Comparison of ENCODE assay signal across 27 mouse cellular contexts in genomic region chr1:179114385-179114784, GRCm38 (mm10).
DNase-seq lines count a peak whose midpoint lies in the region; ATAC-seq and TF ChIP-seq lines count a peak whose summit lies in the region.
"Had no signal": no experiment of that assay in that cellular context is flagged by ENCODE, and none has a peak within 500 bp of the region (broad histone marks: within the 10 kb centered on the region; RNA-seq: fewer than 3 reads in every experiment).

No protein-coding gene starts in this region.

- TF ChIP-seq RAD21 in MEL (IDR thresholded peaks at IDR 0.05; ENCODE audit: low read depth, low read length) = no peak

- peak overlapping the region; percentile 70; the same call in 1 of the 2 replicates for H3K27ac ChIP-seq in intestine, embryonic 14.5 days (ENCODE audit: low read depth)
- no peak overlapping the region for H3K27ac ChIP-seq in intestine, embryonic 16.5 days (ENCODE audit: low read length)
- H3K27ac ChIP-seq in kidney, embryonic 15.5 days = peak overlapping the region; percentile 72
- H3K27ac ChIP-seq in liver, embryonic 16.5 days (ENCODE audit: low read length) = no peak overlapping the region
- H3K27ac ChIP-seq in liver, embryonic 12.5 days = no peak overlapping the region
- peak overlapping the region; percentile 17; the same call in 1 of the 2 replicates for H3K27ac ChIP-seq in MEL (ENCODE audit: control insufficient read depth, low read depth, low read length)
- H3K27ac ChIP-seq: embryonic facial prominence, embryonic 13.5 days; embryonic facial prominence, embryonic 15.5 days; forebrain, embryonic 10.5 days; forebrain, embryonic 12.5 days had no signal

- no peak for TF ChIP-seq CTCF in MEL (IDR thresholded peaks at IDR 0.05 in 2 of 3, conservative IDR thresholded peaks at IDR 0.05 in 1 of 3; ENCODE audit: control insufficient read depth in 1 of 3, insufficient read depth in 1 of 3, low read depth in 2 of 3, low read length in 3 of 3, poor library complexity in 1 of 3, severe bottlenecking in 1 of 3)

- no peak for ATAC-seq in intestine, embryonic 14.5 days (replicated peaks; ENCODE audit: low FRiP score, low TSS enrichment, low read depth)
- no peak for ATAC-seq in intestine, embryonic 16.5 days
- ATAC-seq in kidney, embryonic 15.5 days (replicated peaks; ENCODE audit: low FRiP score) = no peak
- peak; percentile 60; the same call in 1 of the 2 replicates for ATAC-seq in liver, embryonic 16.5 days (ENCODE audit: low read depth)
- ATAC-seq in liver, embryonic 12.5 days = no peak
- ATAC-seq: CD4-positive, CD25-positive, alpha-beta regulatory T cell, adult 4 months; forebrain, embryonic 14.5 days had no signal

- 89% methylated on average over 3 of the region's 3 CpGs for WGBS in intestine, embryonic 14.5 days
- WGBS in intestine, embryonic 16.5 days = 90% methylated on average over 3 of the region's 3 CpGs
- 91% methylated on average over 3 of the region's 3 CpGs for WGBS in kidney, embryonic 15.5 days
- 82% methylated on average over 3 of the region's 3 CpGs for WGBS in liver, embryonic 16.5 days (ENCODE audit: insufficient replicate concordance)
- 79% methylated on average over 3 of the region's 3 CpGs for WGBS in liver, embryonic 12.5 days (ENCODE audit: insufficient replicate concordance)

- H3K9ac ChIP-seq in intestine, embryonic 14.5 days (ENCODE audit: low read length) = no peak overlapping the region
- H3K9ac ChIP-seq in intestine, embryonic 16.5 days (ENCODE audit: low read depth, low read length) = no peak overlapping the region
- H3K9ac ChIP-seq in kidney, embryonic 15.5 days = no peak overlapping the region
- no peak overlapping the region for H3K9ac ChIP-seq in liver, embryonic 16.5 days (ENCODE audit: low read depth, low read length)
- no peak overlapping the region for H3K9ac ChIP-seq in liver, embryonic 12.5 days
- H3K9ac ChIP-seq in MEL (ENCODE audit: control insufficient read depth, low read depth, low read length, poor library complexity, severe bottlenecking) = no peak overlapping the region
- H3K9ac ChIP-seq: embryonic facial prominence, embryonic 13.5 days; embryonic facial prominence, embryonic 15.5 days; forebrain, embryonic 12.5 days had no signal

- H3K36me3 ChIP-seq in intestine, embryonic 14.5 days (ENCODE audit: control insufficient read depth, insufficient read depth, low read length) = no peaks in the 10 kb centered on the region
- no peaks in the 10 kb centered on the region for H3K36me3 ChIP-seq in intestine, embryonic 16.5 days (ENCODE audit: control insufficient read depth, insufficient read depth, low read length)
- no peaks in the 10 kb centered on the region for H3K36me3 ChIP-seq in kidney, embryonic 15.5 days
- no peaks in the 10 kb centered on the region for H3K36me3 ChIP-seq in liver, embryonic 16.5 days (ENCODE audit: control insufficient read depth, insufficient read depth)
- H3K36me3 ChIP-seq in liver, embryonic 12.5 days = no peaks in the 10 kb centered on the region
- peaks cover 0 to 38% of the 10 kb centered on the region in 2 experiments; a peak in 2 of 4 replicates for H3K36me3 ChIP-seq in MEL (ENCODE audit: control insufficient read depth in 1 of 2, insufficient read depth in 2 of 2, low read length in 2 of 2)
- H3K36me3 ChIP-seq: embryonic facial prominence, embryonic 15.5 days; forebrain, embryonic 10.5 days; forebrain, embryonic 12.5 days; G1E had no signal

- H3K4me2 ChIP-seq in intestine, embryonic 14.5 days (ENCODE audit: low read length) = no peak overlapping the region
- no peak overlapping the region for H3K4me2 ChIP-seq in intestine, embryonic 16.5 days (ENCODE audit: low read depth, low read length)
- H3K4me2 ChIP-seq in kidney, embryonic 15.5 days = no peak overlapping the region
- H3K4me2 ChIP-seq in liver, embryonic 16.5 days (ENCODE audit: low read depth, low read length) = no peak overlapping the region
- H3K4me2 ChIP-seq in liver, embryonic 12.5 days = no peak overlapping the region
- H3K4me2 ChIP-seq: embryonic facial prominence, embryonic 13.5 days; embryonic facial prominence, embryonic 15.5 days; forebrain, embryonic 12.5 days had no signal

- H3K9me3 ChIP-seq in intestine, embryonic 14.5 days (ENCODE audit: control insufficient read depth, low read length) = peaks cover 5% of the 10 kb centered on the region; the same call in 1 of the 2 replicates
- H3K9me3 ChIP-seq in intestine, embryonic 16.5 days (ENCODE audit: control insufficient read depth, low read length) = no peaks in the 10 kb centered on the region
- H3K9me3 ChIP-seq in kidney, embryonic 15.5 days (replicated peaks) = no peaks in the 10 kb centered on the region
- no peaks in the 10 kb centered on the region for H3K9me3 ChIP-seq in liver, embryonic 16.5 days (replicated peaks; ENCODE audit: control insufficient read depth, low read length)
- peaks cover 6% of the 10 kb centered on the region; the same call in 1 of the 2 replicates for H3K9me3 ChIP-seq in liver, embryonic 12.5 days (replicated peaks)
- H3K9me3 ChIP-seq in MEL (replicated peaks; ENCODE audit: insufficient read depth, low read length) = no peaks in the 10 kb centered on the region
- H3K9me3 ChIP-seq: embryonic facial prominence, embryonic 15.5 days had no signal

- no peak overlapping the region for H3K4me3 ChIP-seq in intestine, embryonic 14.5 days (ENCODE audit: low read depth, low read length)
- H3K4me3 ChIP-seq in intestine, embryonic 16.5 days (ENCODE audit: low read length) = no peak overlapping the region
- no peak overlapping the region for H3K4me3 ChIP-seq in kidney, embryonic 15.5 days (replicated peaks)
- H3K4me3 ChIP-seq in liver, embryonic 16.5 days (ENCODE audit: low read depth, low read length) = no peak overlapping the region
- no peak overlapping the region for H3K4me3 ChIP-seq in liver, embryonic 12.5 days
- H3K4me3 ChIP-seq in MEL (ENCODE audit: control insufficient read depth in 1 of 2, insufficient read depth in 1 of 2, low read depth in 2 of 2, low read length in 2 of 2) = no peak overlapping the region
- H3K4me3 ChIP-seq: embryonic facial prominence, embryonic 13.5 days; embryonic facial prominence, embryonic 15.5 days; erythroblast, embryonic 14.5 days; forebrain, embryonic 10.5 days; forebrain, embryonic 12.5 days had no signal

- peaks cover 22% of the 10 kb centered on the region for H3K4me1 ChIP-seq in intestine, embryonic 14.5 days (replicated peaks; ENCODE audit: control insufficient read depth, insufficient read depth, low read length)
- H3K4me1 ChIP-seq in intestine, embryonic 16.5 days (ENCODE audit: control insufficient read depth, insufficient read depth, low read length) = 0 out of 2 replicates have a peak, but pooled peaks cover 4% of the 10 kb centered on the region
- H3K4me1 ChIP-seq in kidney, embryonic 15.5 days = no peaks in the 10 kb centered on the region
- H3K4me1 ChIP-seq in liver, embryonic 16.5 days (ENCODE audit: control insufficient read depth, low read depth, low read length) = peaks cover 2% of the 10 kb centered on the region; the same call in 1 of the 2 replicates
- H3K4me1 ChIP-seq in liver, embryonic 12.5 days = peaks cover 26% of the 10 kb centered on the region
- H3K4me1 ChIP-seq in MEL (ENCODE audit: control insufficient read depth in 1 of 2, insufficient read depth in 2 of 2, low read length in 2 of 2) = peaks cover 27 to 38% of the 10 kb centered on the region in 2 experiments
- H3K4me1 ChIP-seq: embryonic facial prominence, embryonic 15.5 days; forebrain, embryonic 12.5 days had no signal

- TF ChIP-seq POLR2A in MEL (IDR thresholded peaks at IDR 0.05; ENCODE audit: control insufficient read depth in 1 of 2, insufficient read depth in 1 of 2, low read depth in 1 of 2, low read length in 2 of 2, poor library complexity in 1 of 2) = no peak

- no peak for TF ChIP-seq EP300 in MEL (IDR thresholded peaks at IDR 0.05; ENCODE audit: low read depth in 1 of 2, low read length in 2 of 2)

- H3K27me3 ChIP-seq in intestine, embryonic 14.5 days (replicated peaks; ENCODE audit: control insufficient read depth, insufficient read depth, low read length) = no peaks in the 10 kb centered on the region
- H3K27me3 ChIP-seq in intestine, embryonic 16.5 days (replicated peaks; ENCODE audit: control insufficient read depth, insufficient read depth, low read length) = no peaks in the 10 kb centered on the region
- no peaks in the 10 kb centered on the region for H3K27me3 ChIP-seq in kidney, embryonic 15.5 days
- no peaks in the 10 kb centered on the region for H3K27me3 ChIP-seq in liver, embryonic 16.5 days (ENCODE audit: control insufficient read depth, insufficient read depth, low read depth, low read length)
- no peaks in the 10 kb centered on the region for H3K27me3 ChIP-seq in liver, embryonic 12.5 days (replicated peaks)
- no peaks in the 10 kb centered on the region for H3K27me3 ChIP-seq in MEL (ENCODE audit: control insufficient read depth in 1 of 2, insufficient read depth in 2 of 2, low read length in 2 of 2)
- H3K27me3 ChIP-seq: CH12.LX; embryonic facial prominence, embryonic 13.5 days; embryonic facial prominence, embryonic 15.5 days had no signal

- H3K79me2 ChIP-seq in MEL (ENCODE audit: control insufficient read depth, insufficient read depth, low read length, poor library complexity) = no peaks in the 10 kb centered on the region

- DNase-seq in intestine, embryonic 14.5 days (ENCODE audit: low spot score) = no peak
- no peak for DNase-seq in kidney, adult 9 months
- no peak for DNase-seq in MEL (ENCODE audit: low read depth, low spot score)
- DNase-seq: adrenal gland, adult 2 months; adrenal gland, postnatal 10 days; adrenal gland, postnatal 25 days; B cell, adult 2 months; cerebellum, adult 11 months; cerebellum, adult 18-20 months; cerebellum, adult 8-10 months; cerebellum, adult 9-11 months; cerebellum, postnatal 14 days; cerebellum, postnatal 36 days; embryo, embryonic 11 days had no signal

TF ChIP-seq in MEL, 35 proteins besides CTCF, POLR2A, EP300 and RAD21 (continues in another document):
- no peak for TF ChIP-seq CHD2 (IDR thresholded peaks at IDR 0.05; ENCODE audit: low read length)
- no peak for TF ChIP-seq MEF2A (IDR thresholded peaks at IDR 0.05; ENCODE audit: extremely low read depth, insufficient replicate concordance, low read depth, low read length, poor library complexity, severe bottlenecking)
- TF ChIP-seq ZC3H11A (IDR thresholded peaks at IDR 0.05; ENCODE audit: low read depth, low read length) = no peak
- TF ChIP-seq USF2 (IDR thresholded peaks at IDR 0.05; ENCODE audit: borderline replicate concordance in 1 of 2, insufficient read depth in 1 of 2, low read depth in 1 of 2, low read length in 2 of 2) = no peak
- no peak for TF ChIP-seq ZKSCAN1 (IDR thresholded peaks at IDR 0.05; ENCODE audit: low read depth, low read length)
- TF ChIP-seq ZMIZ1 (IDR thresholded peaks at IDR 0.05; ENCODE audit: low read depth, low read length) = no peak
- no peak for TF ChIP-seq MAX (IDR thresholded peaks at IDR 0.05; ENCODE audit: low read length)
- no peak for TF ChIP-seq CHD1 (IDR thresholded peaks at IDR 0.05; ENCODE audit: low read depth, low read length)
- no peak for TF ChIP-seq GABPA (IDR thresholded peaks at IDR 0.05; ENCODE audit: low read depth, low read length)
- no peak for TF ChIP-seq POLR2AphosphoS5 (IDR thresholded peaks at IDR 0.05; ENCODE audit: borderline replicate concordance, low read depth, low read length)
- no peak for TF ChIP-seq BHLHE40 (IDR thresholded peaks at IDR 0.05; ENCODE audit: borderline replicate concordance, low read depth, low read length)
- no peak for TF ChIP-seq MXI1 (IDR thresholded peaks at IDR 0.05; ENCODE audit: low read depth, low read length)

Comparison
In these comparisons a context has a peak if more than half of its experiments do, and no peak if none do; other contexts are left out.
1. H3K27ac ChIP-seq: peak in intestine, embryonic 14.5 days (single experiment), kidney, embryonic 15.5 days (single experiment) and MEL (single experiment); none in intestine, embryonic 16.5 days (single experiment), liver, embryonic 16.5 days (single experiment) and liver, embryonic 12.5 days (single experiment).